Mouse (Mus musculus) lung, adult 2 months (tissue): Measurements from ENCODE around the gene Atp8a2. TPM values are rescaled to one million over a fixed set of nuclear protein-coding genes. Genes with fewer than 3 reads are reported as not detected.
"Not testable (repeated sequence)": the region's sequence is repeated elsewhere in the genome, so short reads cannot be mapped to it uniquely, and the experiment has no call there.

ENCODE experiments used
- DNase-seq: peaks from one replicate; pipeline ENCODE4 v3.0.0; 2022
- H3K4me1 ChIP-seq: fragments of 200-500 bp; 2 replicates; pipeline ENCODE4 v1.6.1; 2011; ENCODE audit warnings: low read length; ENCODE audit not compliant: control insufficient read depth, insufficient read depth
- H3K4me3 ChIP-seq: fragments of 200-500 bp; replicated peaks from 2 replicates; pipeline ENCODE3; 2011; ENCODE audit warnings: low read depth, mild to moderate bottlenecking, control low read depth, low read length; ENCODE audit errors: extremely low read depth
- CTCF ChIP-seq: fragments of 200-500 bp; IDR thresholded peaks from 2 replicates; pipeline ENCODE4 v1.5.1; 2011; ENCODE audit warnings: mild to moderate bottlenecking, low read length, control low read depth; ENCODE audit not compliant: insufficient read depth
- POLR2A ChIP-seq: fragments of 200-500 bp; IDR thresholded peaks from 2 replicates; pipeline ENCODE4 v1.6.1; 2011; ENCODE audit warnings: low read depth, mild to moderate bottlenecking, control low read depth, low read length, borderline replicate concordance; ENCODE audit errors: extremely low read depth
- WGBS: fragments of 180-500 bp; shearing (Covaris S2); methylation state at CpG from one replicate; pipeline ENCODE4 v1.1.7; 2018; 5-methylcytosine and 5-hydroxymethylcytosine counted together
- polyA plus RNA-seq: library from polyadenylated mRNA; depleted of rRNA; stranded (reverse); fragments of >200 nt; gene quantifications from 2 replicates; pipeline ENCODE4 v1.2.3, GENCODE M21; 2012

Atp8a2 gene
- polyA plus RNA-seq, 1 experiment: 0.98 TPM

DNA sequence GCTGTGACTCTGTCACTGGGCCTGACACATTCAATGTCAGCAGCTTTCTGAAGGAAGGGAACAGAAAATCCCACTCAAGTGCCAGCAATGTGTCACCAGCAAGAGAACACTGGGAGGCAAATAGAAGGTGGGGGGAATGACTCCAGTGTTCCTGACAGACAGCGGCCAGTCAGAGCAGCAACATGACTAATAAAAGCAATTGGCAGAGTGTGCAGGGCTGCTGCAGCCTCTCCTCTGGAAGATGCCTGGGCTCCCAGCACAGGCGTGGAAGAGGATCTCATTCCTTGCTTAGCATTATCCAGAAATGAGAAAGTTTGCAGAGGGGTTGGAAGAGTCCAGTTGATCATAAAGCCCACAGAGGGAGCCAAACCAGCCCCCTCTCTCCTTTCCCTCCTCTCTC is 254.8 kb downstream of the Atp8a2 start:
- no peak overlapping the region for H3K4me3 ChIP-seq
- WGBS: 55% methylated on average over 2 of the region's 2 CpGs
- no peak for DNase-seq
- no peaks in the 10 kb centered on the region for H3K4me1 ChIP-seq
- no peak for TF ChIP-seq POLR2A
- TF ChIP-seq CTCF: no peak

- no peaks in the 10 kb centered on the region for H3K4me1 ChIP-seq
- no peak for DNase-seq
- no peak for TF ChIP-seq CTCF
- WGBS: 42% methylated on average over 6 of the region's 6 CpGs
- H3K4me3 ChIP-seq: no peak overlapping the region
Observed at GRCm38 (mm10) chr14:59932355-59932754, 264.6 kb downstream of the Atp8a2 start.

GRCm38 (mm10) chr14:59931412-59932058 is 265.4 kb downstream of the Atp8a2 start:
- no peak overlapping the region for H3K4me3 ChIP-seq
- H3K4me1 ChIP-seq: no peaks in the 10 kb centered on the region
- 93% methylated on average over 13 of the region's 13 CpGs for WGBS
- DNase-seq: no peak
- TF ChIP-seq POLR2A (no peak), CTCF (no peak)

DNA sequence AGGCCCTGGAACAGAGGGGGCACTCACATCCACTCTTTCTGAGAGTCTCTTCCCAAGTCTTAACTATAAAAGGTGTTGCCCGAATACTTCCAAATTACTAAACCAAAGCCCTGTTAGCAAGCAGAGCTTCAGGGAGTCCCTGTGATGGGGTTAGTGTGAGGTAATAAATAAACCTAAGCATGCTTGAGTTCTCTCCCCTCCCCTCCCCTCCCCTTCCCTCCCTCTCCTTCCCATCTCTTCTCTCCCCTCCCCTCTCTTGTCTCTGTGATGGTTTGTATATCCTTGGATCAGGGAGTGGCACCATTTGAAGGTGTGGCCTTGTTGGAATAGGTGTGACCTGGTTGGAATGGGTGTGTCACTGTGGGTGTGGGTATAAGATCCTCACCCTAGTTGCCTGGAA is 267.8 kb downstream of the Atp8a2 start:
- H3K4me3 ChIP-seq, DNase-seq, H3K4me1 ChIP-seq: not testable (repeated sequence)
- 83% methylated on average over 1 of the region's 1 CpGs for WGBS

DNA sequence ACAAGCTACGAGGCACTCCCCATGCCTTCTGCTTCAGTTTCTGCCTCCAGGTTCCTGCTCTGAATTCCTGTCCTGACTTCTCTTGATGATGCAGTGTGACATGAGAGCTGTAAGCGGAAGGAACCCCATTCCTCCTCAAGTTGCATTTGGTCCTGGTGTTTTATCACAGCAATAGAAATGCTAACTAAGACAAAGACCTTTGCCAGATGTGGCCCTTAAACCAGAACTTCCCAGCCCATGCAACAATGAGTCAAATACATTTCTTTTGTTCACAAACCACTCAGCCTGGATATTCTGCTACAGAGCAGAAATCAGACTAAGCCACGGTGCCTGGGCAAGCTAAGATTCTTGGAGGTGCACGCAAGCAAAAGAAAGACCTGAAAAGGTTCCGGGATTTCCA is 268.2 kb downstream of the Atp8a2 start:
- no peak for DNase-seq
- no peak for TF ChIP-seq CTCF
- TF ChIP-seq POLR2A: no peak
- Histone ChIP-seq H3K4me3 (no peak overlapping the region), H3K4me1 (no peaks in the 10 kb centered on the region)
- 87% methylated on average over 5 of the region's 5 CpGs for WGBS

DNA sequence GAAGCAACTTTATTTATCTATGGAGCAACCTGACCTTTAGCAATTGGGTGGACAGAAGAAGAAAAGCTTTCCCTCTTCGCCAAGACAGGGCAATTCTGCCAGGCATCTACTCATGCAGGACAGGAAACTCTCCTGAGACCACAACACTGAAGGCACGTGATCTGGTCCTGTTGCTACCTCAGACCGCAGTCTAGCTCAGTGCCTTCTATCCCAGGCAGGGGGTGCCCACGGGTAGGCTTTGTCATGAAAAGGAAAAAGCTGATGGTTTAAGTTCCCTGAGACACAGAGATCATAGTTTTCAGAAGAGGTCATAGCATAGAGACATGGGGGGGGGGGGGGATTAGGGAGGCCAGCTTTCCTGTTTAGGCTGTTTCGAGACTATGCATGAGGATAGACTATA is 269.2 kb downstream of the Atp8a2 start:
- 73% methylated on average over 5 of the region's 5 CpGs for WGBS
- Histone ChIP-seq H3K4me1 (no peaks in the 10 kb centered on the region), H3K4me3 (no peak overlapping the region)
- DNase-seq: no peak
- TF ChIP-seq POLR2A: no peak
- TF ChIP-seq CTCF: no peak

DNA sequence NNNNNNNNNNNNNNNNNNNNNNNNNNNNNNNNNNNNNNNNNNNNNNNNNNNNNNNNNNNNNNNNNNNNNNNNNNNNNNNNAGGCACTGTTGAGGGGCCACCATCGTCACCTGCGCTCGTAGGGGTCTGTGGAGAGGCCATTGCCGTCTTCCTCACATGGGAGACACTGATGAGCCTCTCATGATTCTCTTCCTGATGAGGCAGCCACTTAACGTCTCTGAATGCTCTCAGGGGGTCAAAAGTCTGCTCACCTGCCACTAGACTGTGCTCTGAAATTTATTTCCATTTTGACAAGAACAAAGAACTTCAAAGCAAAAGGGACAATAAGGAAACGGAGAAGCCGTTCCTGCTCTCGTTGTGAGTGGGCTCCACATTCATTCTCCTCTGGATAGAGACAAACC is 277.1 kb downstream of the Atp8a2 start:
- 62% methylated on average over 8 of the region's 8 CpGs for WGBS
- DNase-seq: no peak
- no peaks in the 10 kb centered on the region for H3K4me1 ChIP-seq
- no peak overlapping the region for H3K4me3 ChIP-seq
- TF ChIP-seq POLR2A (no peak), CTCF (no peak)

GRCm38 (mm10) chr14:59903484-59904130 is 293.4 kb downstream of the Atp8a2 start:
- Histone ChIP-seq H3K4me3 (no peak overlapping the region), H3K4me1 (no peaks in the 10 kb centered on the region)
- 82% methylated on average over 7 of the region's 7 CpGs for WGBS
- DNase-seq: no peak
- TF ChIP-seq POLR2A (no peak), CTCF (no peak)

- 71% methylated on average over 1 of the region's 1 CpGs for WGBS
- no peak for DNase-seq
- TF ChIP-seq CTCF (no peak), POLR2A (no peak)
Observed at GRCm38 (mm10) chr14:59893971-59894370, 303.0 kb downstream of the Atp8a2 start.

GRCm38 (mm10) chr14:59892084-59892483 is 304.9 kb downstream of the Atp8a2 start:
- WGBS: 82% methylated on average over 8 of the region's 8 CpGs
- H3K4me3 ChIP-seq: no peak overlapping the region
- TF ChIP-seq CTCF (no peak), POLR2A (no peak)
- H3K4me1 ChIP-seq: peaks cover under 1% of the 10 kb centered on the region; the same call in 1 of the 2 replicates
- DNase-seq: no peak

More at GRCm38 (mm10) chr14:59893971-59894370, 303.0 kb downstream of the Atp8a2 start:
- H3K4me1 ChIP-seq: no peaks in the 10 kb centered on the region
- H3K4me3 ChIP-seq: no peak overlapping the region
